Mouse (Mus musculus) spleen, adult 12 weeks (tissue): ENCODE measurements at regions not wholly inside any gene's neighbourhood (a gene's known extent, or its start where the extent isn't known, plus 50 kb on each side); places are given as distances from the start of the nearest gene placed in this dataset.

ENCODE experiments used
- DNase-seq: peaks from one replicate; pipeline ENCODE4 v3.0.0; 2022; ENCODE audit warnings: low spot score

DNA sequence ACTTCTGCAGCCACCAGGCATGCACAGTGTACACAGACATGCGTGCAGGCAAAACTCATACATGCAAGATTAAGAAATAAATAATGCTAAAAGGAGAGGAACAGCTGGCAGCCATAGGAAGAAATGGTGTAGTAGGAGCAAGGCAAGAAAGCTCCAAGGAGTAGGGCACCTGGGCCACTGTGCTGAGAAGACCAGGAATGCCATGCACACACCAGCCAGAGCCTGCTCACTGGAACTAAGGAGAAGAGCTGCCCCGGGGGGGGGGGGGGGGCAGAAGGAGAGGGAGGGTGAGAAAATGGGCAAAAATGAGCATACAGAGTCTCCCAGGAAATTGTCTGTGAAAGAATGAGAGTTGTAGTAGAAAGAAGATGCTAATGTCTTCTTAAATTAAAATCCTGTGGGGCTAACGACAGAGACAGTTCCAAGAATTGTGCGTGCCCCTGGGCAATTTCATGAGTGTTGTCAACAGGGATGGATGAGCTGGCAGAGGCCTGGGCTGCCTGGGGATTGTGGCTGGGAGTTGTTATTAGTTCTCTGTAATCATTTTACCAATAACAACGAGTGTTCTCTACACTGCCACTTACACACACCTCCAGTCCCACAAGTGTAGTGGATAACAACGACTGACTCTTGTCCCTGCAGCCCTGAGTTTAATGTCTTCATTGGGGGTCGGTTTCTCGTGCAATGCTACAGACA, 54.2 kb upstream of the Syt13 start:
- no peak for DNase-seq
